Mouse (Mus musculus) retina, adult 2 months (tissue): ENCODE data around the gene Fryl.

Experiments
- DNase-seq: peaks from one replicate; pipeline ENCODE4 v3.0.0-alpha.2; 2012; ENCODE audit warnings: low read depth, low spot score

The Fryl gene

DNA sequence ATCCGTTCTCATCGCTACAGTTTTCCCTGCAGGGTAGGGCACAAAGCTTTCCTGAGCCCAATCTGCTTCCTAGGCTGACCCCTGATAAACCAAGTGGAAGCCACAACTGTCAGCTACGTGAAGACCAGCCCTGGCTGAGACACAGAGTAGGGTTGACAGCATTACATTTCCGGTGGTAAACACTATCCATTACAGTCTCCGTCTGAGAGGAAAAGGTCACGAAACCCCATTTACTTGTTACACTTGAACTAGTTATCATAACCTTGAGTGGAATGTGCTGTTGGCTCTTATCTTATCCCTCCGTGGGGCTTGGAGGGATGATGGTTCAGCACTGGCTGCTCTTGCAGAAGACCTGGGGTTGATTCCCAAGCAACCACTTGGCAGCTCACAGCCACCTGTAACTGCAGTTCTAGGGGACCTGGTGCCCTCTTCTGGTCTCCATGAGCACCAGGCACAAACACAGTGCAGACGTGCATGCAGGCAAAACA is 62.3 kb downstream of the Fryl start:
- DNase-seq = no peak

DNA sequence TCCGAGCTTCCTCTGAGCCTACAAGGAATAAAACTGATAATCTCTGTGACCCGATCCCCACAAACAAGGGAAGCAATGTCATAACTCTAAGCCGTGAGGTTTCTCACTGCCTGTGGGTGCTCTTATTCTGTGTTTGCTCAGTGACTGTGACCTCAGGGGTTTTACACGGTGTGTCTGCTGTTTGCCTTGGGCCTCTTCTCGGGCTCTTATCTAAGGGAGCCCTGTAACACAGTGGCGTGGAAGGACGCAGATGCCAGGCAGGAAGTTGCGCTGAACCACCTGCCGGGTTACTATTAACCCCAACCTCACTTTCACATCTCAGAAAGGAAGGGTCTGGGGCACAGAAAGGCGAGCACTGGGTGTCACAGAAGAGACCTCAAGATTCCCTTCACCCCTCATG is 62.8 kb downstream of the Fryl start:
- DNase-seq = no peak

DNA sequence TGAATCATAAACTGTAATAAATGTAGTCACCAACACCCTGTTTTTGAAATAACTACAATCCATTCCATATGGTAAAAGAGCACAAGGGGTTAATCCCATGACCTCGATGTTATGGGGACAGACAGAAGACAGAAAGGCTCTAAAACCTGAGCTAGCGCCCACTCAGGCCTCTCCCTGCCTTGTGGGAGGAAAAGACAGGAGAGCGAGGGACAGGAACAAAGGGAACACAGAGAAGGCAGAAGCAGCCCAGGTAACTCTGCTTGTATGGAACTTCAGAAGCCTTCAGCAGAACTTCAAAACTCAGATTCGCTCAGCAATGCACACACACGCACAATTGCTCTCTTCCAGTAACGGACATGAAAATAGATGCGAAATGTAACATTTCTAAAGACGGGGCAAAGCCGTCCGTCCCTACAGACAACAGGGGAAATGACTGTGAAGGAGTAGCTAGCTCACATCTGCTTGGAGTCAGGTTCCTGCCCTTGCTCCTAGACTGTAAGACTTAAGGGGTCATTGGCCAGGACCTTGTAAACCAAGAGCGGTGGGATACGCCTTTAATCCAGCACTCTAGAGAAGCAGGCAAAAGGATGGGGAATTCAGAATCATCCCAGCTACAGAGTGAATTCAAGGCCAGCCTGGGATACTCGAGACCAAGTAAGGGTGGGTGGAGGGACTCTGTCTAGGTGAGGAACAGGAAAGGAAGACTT is 63.4 kb downstream of the Fryl start:
- no peak for DNase-seq

DNA sequence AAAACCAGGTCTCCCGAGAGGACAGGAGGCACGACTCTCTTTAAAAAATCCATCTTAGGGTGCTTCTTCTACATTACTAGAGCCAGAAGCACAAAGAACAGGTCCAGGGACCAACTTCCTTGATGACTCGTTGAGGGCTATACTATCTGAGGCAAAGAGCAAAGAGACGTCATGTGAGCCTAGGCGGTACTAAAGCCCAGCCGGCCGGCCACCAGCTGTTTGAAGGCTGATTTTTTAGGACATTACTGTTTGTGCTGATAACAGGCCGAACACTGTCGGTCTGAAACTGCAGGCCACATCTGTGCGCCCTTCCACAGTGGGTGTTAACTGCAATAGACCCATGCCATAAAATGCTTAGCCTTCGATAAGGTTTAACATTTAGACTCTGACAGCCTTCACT is 64.7 kb downstream of the Fryl start:
- no peak for DNase-seq

DNA sequence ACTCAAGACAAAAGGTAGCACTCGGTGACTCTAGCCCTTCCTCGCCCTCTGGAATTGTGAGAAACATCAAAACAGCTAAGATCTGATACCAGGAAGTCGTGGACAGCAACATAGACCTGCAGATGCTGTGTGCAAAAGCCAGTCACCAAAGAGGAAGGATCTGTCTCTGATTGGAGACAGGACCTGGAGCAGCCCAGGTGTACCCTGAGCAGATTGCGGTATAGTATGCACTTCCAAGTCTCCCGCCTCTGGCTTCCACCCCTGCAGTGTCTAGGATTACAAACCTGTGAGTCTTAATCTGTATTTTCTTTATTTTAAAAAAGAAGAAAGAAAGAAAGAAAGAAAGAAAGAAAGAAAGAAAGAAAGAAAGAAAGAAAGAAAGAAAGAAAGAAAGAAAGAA is 66.3 kb downstream of the Fryl start:
- no peak for DNase-seq

DNA sequence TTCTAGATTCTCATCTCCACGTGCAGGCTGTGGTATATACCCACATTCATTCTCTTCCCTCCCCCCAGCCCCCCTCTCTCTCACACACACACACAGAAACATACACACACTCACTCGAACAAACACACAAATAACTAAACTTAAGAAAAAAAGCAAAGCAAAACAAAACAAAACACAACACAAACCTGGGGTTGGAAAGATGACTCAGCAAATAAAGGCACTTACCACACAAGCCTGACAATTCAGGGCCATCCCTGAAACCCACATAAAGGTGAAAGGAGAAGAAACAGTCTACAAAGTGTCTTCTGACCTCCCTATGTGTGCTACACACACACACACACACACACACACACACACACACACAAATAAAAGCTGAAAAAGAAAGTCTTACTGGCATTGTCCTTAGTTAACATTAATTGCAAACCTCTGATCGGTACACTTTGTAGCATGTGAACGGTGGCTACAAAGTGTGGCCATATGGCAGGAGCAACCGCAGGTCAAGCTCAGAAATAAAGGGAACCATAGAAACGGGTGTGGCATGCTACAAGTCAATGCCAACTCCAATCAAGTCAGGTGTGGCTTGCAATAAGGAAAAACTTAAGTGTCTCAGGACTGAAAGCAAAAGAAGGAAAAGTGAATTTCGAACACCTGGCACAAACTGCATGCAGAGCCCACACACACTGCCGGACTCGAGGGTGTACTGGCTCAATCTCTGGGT is 66.8 kb downstream of the Fryl start:
- no peak for DNase-seq

DNA sequence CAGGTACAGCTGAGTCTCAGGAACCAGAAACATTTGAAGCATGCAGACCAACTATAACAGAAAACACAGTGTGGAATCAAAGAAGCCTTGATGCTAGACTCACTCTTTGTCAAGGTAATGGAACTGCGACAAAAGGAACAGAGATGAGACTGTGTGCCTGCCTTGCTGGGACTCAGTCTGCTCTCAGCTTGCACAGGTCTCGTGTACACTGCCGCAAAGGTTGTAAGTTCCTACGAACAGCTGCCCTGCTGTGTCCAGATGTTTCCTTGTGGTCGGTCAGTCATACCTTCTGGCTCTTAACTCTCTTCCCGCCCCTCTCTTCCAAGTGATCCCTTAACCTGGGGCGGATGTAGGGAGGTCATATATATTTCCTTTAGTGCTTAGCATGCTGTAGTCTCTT is 67.8 kb downstream of the Fryl start:
- no peak for DNase-seq

DNA sequence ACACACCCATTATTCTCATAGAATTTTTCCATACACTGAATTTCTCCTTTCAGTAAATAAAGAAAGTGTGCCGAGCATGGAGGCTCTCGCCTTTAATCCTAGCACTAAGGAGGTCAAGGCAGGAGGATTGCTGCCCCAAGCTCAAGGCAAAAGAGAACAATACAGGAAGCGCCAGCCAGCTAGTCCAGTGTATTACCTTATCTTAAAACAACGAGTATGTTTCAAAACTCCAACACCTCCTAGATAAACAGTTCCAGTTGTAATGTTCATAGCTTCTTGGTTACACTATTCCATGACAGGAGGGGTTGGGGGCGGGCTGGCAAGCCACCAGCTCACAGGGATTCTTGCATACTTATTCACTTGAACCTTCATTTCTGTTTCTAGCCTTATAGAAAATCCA is 68.3 kb downstream of the Fryl start:
- DNase-seq = no peak

DNA sequence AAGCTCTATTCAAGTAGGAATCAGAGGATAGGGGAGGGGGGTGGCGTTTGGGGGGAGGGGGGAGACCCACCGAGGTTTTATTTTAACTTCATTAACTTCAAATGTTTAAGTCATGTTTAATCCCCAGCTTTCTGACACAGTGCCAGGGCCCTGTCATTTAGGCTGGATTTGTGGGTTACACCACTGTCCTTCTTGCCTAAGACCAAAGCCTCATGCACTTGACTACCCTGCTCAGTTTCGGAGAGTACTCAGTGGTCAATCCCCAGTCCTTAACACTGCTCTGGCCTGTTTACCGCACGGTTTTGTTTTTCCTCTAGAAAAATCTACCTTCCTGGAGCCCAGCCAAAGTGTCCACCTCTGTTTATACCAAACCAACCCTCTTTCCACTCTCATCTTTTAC is 69.5 kb downstream of the Fryl start:
- no peak for DNase-seq

DNA sequence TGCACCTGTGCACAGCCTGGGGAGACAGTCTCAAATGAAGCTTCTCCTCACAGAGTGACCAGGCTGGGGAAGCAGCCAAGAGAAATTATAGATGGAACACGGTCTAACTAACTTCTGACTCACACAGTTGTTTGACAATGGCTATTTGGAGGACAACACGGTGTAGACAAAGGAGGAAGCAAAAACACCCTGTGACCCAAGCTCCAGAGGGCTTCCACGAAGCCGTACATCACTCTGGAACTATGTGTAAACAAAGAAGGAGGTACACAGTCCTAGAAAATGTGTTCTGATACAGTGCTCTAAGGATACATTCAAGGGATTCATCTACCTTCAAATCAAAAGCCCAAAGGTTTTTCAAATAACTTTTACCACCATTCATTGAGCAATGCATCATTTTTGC is 71.0 kb downstream of the Fryl start:
- no peak for DNase-seq

DNA sequence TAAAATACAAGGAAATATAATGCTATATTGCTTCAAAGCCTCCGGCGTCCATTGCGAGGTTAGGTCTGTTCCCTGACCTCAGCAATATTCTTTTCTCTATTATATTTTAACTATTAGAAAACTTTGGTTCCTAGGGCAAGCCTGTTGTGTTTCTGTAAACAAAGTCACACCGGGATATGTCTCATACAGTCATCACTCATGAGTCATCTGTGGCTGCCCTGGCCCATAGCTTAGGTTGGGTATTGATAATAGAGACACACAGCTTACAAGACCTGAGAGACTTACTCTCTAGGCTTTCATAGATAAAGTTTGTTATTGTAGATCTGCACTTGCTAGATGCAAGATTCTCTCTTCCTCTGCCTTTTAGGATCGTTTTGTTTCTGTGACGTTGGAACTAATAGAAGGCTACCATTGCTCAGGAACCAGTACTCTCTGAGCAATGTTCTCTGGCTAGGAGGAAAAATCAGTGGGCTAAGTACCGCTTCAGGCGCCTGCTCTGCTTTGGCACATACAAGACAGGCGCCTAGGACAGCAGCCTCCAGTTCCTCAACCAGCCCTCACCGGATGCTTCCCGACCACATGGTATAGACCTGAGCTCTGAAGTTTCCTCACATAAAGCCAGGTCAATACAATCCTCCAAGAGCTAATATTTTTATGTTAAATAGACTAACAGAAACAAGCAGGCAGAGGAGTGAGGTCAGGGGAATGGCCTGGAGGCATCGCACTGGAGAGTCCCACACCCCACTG is 73.5 kb downstream of the Fryl start:
- no peak for DNase-seq

DNA sequence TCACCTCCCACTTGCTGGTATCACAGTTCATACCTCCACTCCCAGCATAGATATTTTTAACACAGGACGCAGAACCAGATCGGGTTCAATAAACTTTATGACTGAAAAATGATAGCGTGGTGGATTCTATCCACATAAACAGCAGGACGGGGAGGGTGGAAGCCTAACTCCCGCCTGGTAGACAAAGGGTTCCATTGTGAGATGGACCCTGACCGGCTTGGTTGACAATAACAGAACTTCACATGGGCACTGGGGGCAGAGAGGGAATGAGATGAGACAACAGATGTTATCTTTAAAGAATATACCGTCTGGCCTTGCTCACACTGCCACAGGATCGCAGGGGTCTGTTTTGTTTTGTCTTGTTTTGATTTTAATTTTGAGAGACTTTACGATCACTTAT is 74.2 kb downstream of the Fryl start:
- no peak for DNase-seq

DNA sequence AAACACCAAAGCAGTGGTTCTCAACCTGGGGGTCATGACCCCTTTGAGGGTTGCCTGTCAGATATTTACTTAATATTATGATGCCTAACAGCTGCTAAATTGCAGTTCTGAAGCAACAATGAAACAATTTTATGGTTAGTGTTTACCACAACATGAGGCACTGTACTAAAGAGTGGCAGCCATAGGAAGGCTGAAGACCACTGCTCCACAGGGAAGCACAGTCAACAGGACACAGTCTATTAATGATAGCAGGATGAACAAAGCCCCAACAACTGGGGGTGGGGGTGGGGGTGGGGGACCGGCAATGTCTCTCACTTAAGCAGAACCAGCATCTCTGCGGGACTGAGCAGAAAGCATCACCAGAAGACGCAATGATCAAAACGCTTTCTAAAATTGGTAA is 80.1 kb downstream of the Fryl start:
- DNase-seq = no peak

DNA sequence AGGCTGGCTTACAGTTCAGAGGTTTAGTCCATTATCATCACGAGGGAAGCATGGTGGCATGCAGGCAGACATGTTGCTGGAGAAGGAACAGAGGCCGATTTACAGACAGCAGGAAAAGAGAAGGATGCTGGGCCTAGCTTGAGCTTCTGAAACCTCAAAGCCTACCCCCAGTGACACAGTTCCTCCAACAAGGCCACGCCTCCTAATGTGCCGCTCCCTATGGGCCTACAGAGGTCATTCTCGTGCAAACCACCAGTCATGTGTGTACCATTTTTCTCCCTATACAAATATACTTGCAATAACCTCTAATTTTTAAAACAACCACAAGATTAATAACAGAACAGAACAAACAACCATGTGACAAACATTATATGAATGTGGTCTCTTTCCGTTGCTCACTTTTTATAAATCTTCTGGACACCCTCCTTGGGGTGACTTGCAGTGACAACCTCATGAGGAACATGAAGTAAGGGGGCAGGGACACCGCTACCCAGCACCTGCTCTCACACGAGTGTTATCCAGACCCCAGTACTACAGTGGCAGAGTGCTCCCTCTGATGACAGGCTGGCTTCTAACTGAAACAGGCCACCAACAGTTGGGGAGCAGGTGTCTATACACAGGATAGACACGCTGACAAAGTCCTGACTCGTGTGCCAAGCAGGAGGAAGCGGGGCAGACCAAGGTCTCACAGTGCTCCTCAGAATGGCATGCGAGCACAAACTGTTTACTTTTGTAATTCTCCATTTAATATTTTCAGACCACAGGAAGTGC is 80.9 kb downstream of the Fryl start:
- DNase-seq = no peak

DNA sequence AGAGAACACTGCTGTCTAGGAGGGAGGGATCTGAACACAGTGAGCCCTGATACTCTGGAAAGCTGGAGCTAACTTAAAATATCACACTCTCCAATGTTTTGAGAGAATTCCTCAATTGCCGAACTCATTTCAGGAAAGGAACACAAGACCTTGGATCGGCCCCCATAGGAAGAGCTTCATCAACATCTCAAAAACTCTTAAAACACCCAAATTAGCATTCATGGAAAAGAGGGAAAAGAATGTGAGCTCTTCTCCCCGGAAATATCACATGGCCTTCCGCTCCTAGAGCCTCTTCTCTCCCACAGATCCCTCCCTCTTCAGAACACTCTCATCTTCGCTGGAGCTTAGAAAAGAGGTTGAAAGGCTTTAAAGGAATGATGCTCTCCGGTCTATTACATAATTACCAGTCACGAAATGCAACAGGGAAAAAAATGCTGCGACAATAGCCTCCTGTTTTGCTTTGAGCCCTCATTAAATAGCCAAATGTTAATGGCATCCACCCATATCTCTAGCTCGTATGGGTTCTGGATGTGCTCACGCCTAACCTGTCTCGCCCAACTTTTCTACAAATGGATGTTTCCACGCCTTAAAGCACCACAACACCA is 84.4 kb downstream of the Fryl start:
- no peak for DNase-seq

DNA sequence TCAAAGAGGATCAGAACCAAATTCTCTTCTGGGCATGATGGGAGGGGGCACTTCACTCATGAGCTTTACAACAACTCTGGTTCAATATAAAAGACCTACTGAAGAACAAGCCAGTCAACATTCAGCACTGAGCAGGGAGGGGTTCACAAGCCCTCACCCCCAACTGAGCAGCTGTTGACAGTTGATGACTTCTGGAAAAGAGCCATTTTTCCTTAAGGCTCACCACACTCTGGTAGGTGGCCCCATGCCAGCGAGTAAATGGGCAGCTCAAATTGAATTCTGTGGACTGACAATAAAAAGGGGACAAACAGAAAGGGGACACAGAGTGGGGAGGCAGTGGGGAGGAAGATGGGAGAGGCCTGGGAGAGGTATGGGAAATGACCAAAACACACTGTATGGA is 85.2 kb downstream of the Fryl start:
- no peak for DNase-seq

DNA sequence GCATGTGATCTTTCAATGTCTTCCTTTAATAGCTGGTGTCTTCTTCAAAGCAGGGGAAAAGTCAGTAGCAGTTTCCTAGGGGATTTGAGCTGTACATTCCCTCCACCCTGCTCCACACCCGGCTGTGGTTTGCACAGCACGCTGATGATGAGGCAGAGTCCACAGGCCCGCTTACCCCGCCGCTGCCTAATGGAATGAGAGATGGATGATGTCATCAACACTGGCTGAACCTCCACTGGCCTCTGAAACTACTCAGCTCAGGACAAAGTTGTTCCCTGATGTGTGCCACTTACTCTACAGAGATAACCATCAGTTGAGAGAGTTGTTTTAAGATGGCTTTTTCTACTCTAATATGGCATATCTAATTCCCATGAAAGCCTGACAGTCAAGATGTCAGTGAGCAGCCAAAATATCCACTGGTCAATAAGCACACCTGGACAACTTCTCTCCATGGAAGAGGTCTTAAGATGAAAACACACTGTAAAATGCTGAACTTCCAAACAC is 87.6 kb downstream of the Fryl start:
- DNase-seq = no peak

DNA sequence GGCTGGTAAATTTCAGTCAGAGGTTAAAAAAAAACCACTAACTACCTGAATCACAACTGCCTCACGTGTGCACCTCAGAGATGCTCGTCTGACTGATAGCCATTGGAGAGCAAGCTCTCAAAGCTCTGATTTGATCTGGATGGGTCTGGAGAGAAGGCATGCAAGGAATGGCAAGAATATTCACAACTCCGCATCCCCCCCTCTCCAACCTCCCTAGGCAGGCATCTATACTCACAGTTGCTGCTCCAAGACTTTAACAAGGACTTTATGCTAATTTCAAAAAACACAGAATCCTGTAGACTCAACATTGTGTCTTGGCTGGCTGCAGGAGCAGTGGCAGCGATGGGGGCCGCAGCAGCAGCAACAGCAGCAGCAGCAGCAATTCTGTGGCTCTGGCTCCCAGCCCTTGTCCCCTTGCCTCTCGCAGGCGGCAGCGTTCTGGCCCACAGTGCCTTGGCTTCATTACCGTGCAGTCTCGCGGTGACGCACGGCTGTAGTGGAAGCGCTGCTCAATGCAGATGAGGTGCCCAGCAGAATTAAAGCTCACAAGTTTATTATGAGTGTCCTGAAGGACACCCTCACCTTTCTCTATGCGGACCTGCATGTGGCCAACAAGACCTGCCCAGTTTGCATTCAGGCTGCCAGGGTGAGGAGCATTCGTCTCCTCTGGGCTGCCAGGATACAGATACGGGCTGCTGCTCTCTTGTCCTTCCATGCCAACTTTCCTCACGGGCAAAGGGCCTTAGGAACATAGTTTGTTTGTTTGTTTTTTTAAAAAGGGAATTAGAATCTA is 88.2 kb downstream of the Fryl start:
- DNase-seq = no peak

DNA sequence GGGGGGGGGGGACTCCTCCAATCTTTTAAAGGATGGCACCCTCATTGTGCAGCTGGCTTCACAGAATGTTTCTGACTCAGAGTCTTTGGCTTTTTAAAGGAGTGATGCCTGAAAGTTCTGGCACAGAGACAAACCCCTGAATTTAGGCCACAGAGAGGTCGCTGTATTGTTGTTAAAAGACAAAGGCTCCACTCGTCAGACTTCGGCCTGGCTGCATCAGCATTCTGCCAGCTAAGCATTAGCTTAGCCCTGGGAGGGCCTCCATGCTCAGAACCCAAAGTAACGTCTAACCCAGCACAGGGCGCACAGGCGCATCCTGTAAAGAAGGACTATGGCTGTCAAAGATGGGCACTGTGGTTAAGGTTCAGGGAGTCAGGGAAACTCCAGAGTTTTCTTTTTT is 92.4 kb downstream of the Fryl start:
- no peak for DNase-seq

DNA sequence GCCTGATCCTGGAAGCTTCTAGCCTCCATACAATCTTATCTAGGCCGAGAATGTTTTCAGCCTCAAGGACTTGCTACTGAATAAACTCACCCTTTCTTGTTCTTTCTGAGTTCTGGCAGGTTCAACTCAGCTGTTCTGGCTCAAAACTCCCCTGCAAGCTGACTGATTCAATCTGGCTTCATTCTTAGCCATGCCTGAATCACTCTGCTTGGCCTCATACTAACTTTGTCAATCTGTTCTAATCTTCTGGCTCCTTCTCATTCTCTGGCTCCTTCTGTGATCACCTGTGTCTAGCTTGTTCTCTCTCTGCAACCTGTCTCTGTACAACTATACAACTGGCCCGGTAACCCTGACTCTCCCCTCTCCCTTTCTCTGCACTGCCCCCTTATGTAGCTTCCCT is 93.9 kb downstream of the Fryl start:
- no peak for DNase-seq

DNA sequence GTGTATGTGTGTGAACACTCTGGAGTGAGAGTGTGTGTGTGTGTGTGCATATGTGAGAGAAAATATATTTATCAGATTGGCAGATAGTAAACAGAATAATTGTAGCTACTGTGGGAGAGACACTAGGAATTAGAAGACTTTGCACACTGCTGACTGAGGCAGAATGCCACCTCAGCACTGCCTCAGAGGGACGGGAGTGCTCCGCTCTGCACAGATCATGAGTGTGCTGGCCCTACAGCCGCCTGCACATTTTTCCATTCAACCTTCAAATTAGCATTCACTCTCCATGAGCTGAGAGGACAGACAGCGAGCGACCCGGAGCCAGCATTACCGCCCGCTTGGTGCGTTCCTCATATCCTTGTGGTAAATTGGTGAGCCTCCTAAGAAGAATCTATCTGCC is 96.0 kb downstream of the Fryl start:
- no peak for DNase-seq
